Comparison of ENCODE assay signal across 8 mouse cellular contexts in genomic region chr4:133175998-133176760, GRCm38 (mm10). TPM values are rescaled to one million over a fixed set of nuclear protein-coding genes. Genes with fewer than 3 reads are reported as not detected.
DNase-seq lines count a peak whose midpoint lies in the region; ATAC-seq lines count a peak whose summit lies in the region.

No protein-coding gene starts in this region.

- no peaks in the 10 kb centered on the region for H3K9me3 ChIP-seq in embryonic facial prominence, embryonic 12.5 days
- H3K9me3 ChIP-seq in heart, embryonic 16.5 days (replicated peaks; ENCODE audit: control insufficient read depth, low read length): no peaks in the 10 kb centered on the region; the same call in 1 of the 2 replicates

- no peak overlapping the region for H3K4me3 ChIP-seq in embryonic facial prominence, embryonic 12.5 days
- no peak overlapping the region for H3K4me3 ChIP-seq in heart, embryonic 16.5 days (ENCODE audit: low read length)

- no peak overlapping the region for H3K9ac ChIP-seq in embryonic facial prominence, embryonic 12.5 days
- no peak overlapping the region; the same call in 1 of the 2 replicates for H3K9ac ChIP-seq in heart, embryonic 16.5 days (ENCODE audit: low read length)

- 0 out of 2 replicates have a peak overlapping the region, but pooled peaks have one; percentile 26 for H3K27ac ChIP-seq in embryonic facial prominence, embryonic 12.5 days
- peak overlapping the region; percentile 76 for H3K27ac ChIP-seq in heart, embryonic 16.5 days (ENCODE audit: low read length)

- peak; percentile 24 to 26 for DNase-seq in layer of hippocampus, postnatal 25 days (ENCODE audit: extremely low spot score in 1 of 2, low spot score in 1 of 2)
- DNase-seq in layer of hippocampus, adult 9-11 months: no peak
- peak; percentile 55 for DNase-seq in mesoderm, embryonic 11.5 days (ENCODE audit: low read depth, low spot score)
- DNase-seq in urinary bladder, postnatal 25 days (ENCODE audit: low spot score): no peak
- DNase-seq in frontal cortex, postnatal 10 days (ENCODE audit: low spot score in 2 of 2): no peak
- DNase-seq in layer of hippocampus, adult 8-10 months (ENCODE audit: low spot score in 2 of 2): no peak

- peaks cover 30% of the 10 kb centered on the region for H3K36me3 ChIP-seq in embryonic facial prominence, embryonic 12.5 days
- peaks cover 10% of the 10 kb centered on the region for H3K36me3 ChIP-seq in heart, embryonic 16.5 days (ENCODE audit: control insufficient read depth, insufficient read depth)

- no peak overlapping the region for H3K4me2 ChIP-seq in embryonic facial prominence, embryonic 12.5 days (replicated peaks)
- peak overlapping the region; percentile 39; the same call in 1 of the 2 replicates for H3K4me2 ChIP-seq in heart, embryonic 16.5 days (ENCODE audit: low read depth, low read length)

- no peaks in the 10 kb centered on the region for H3K27me3 ChIP-seq in embryonic facial prominence, embryonic 12.5 days
- no peaks in the 10 kb centered on the region for H3K27me3 ChIP-seq in heart, embryonic 16.5 days (ENCODE audit: control insufficient read depth, insufficient read depth, low read length)

- ATAC-seq in embryonic facial prominence, embryonic 12.5 days (ENCODE audit: insufficient number of reproducible peaks, insufficient read depth, low FRiP score, low TSS enrichment): no peak
- ATAC-seq in heart, embryonic 16.5 days (replicated peaks; ENCODE audit: extremely low read depth, insufficient read depth, low FRiP score): peak; percentile 72

- H3K4me1 ChIP-seq in embryonic facial prominence, embryonic 12.5 days: peaks cover 14% of the 10 kb centered on the region
- H3K4me1 ChIP-seq in heart, embryonic 16.5 days (ENCODE audit: control insufficient read depth, insufficient read depth, low read length): peaks cover 51% of the 10 kb centered on the region

- 57% methylated on average over 14 of the region's 14 CpGs for WGBS in embryonic facial prominence, embryonic 12.5 days
- WGBS in heart, embryonic 16.5 days: 34% methylated on average over 14 of the region's 14 CpGs

RNA-seq across cellular contexts. Expression of gene Cd164l2, which starts 35.8 kb away (rescaled TPM):
- 1 to 10 TPM; 2.8 to 5.6 TPM for total RNA-seq in layer of hippocampus, postnatal 25 days (2021)
- 2.2 and 3.7 TPM in 2 replicates for polyA plus RNA-seq in embryonic facial prominence, embryonic 12.5 days (2016; fragmentation: Nextera tagmentation; extraction: Ambion mirVana)
- 0.66 TPM in 1 of 2 replicates, not detected in the other for polyA plus RNA-seq in heart, embryonic 16.5 days (2015; fragmentation: Nextera tagmentation; extraction: Ambion mirVana)
- total RNA-seq in layer of hippocampus, adult 8-10 months (2022): 1 to 10 TPM; 3.3 to 4.3 (median 3.9) TPM

RNA-seq across cellular contexts. Expression of gene Gpr3, which starts 36.2 kb away (rescaled TPM):
- 1 to 10 TPM; 5.3 to 8.2 TPM for total RNA-seq in layer of hippocampus, postnatal 25 days (2021)
- 0.13 TPM in 1 of 2 replicates, not detected in the other for polyA plus RNA-seq in embryonic facial prominence, embryonic 12.5 days (2016; fragmentation: Nextera tagmentation; extraction: Ambion mirVana)
- polyA plus RNA-seq in heart, embryonic 16.5 days (2015; fragmentation: Nextera tagmentation; extraction: Ambion mirVana): 0.14 and 0.29 TPM in 2 replicates
- total RNA-seq in layer of hippocampus, adult 8-10 months (2022): 1 to 10 TPM; 4.3 to 8.0 (median 6.5) TPM

RNA-seq across cellular contexts. Expression of gene Wasf2, which starts 45.9 kb away (rescaled TPM):
- total RNA-seq in layer of hippocampus, postnatal 25 days (2021): 10 to 100 TPM; 28.9 to 32.8 TPM
- 78.8 and 88.4 TPM in 2 replicates for polyA plus RNA-seq in embryonic facial prominence, embryonic 12.5 days (2016; fragmentation: Nextera tagmentation; extraction: Ambion mirVana)
- polyA plus RNA-seq in heart, embryonic 16.5 days (2015; fragmentation: Nextera tagmentation; extraction: Ambion mirVana): 45.0 and 66.3 TPM in 2 replicates
- 10 to 100 TPM; 35.7 to 48.2 (median 46.7) TPM for total RNA-seq in layer of hippocampus, adult 8-10 months (2022)

Comparison
In these comparisons a context has a peak if more than half of its experiments do, and no peak if none do; other contexts are left out.
1. DNase-seq: peak in layer of hippocampus, postnatal 25 days (2 of 2) and mesoderm, embryonic 11.5 days (single experiment); none in layer of hippocampus, adult 9-11 months (single experiment), urinary bladder, postnatal 25 days (single experiment), frontal cortex, postnatal 10 days (0 of 2) and layer of hippocampus, adult 8-10 months (0 of 2).